Mouse (Mus musculus) kidney, adult 2 months (tissue): Measurements from ENCODE around the gene Rnd1. TPM values are rescaled to one million over a fixed set of nuclear protein-coding genes. Genes with fewer than 3 reads are reported as not detected.

ENCODE experiments used
- DNase-seq: peaks from one replicate; pipeline ENCODE4 v3.0.0; 2021
- H3K27ac ChIP-seq: fragments of 200-500 bp; 2 replicates; pipeline ENCODE4 v1.5.1; 2012; ENCODE audit warnings: low read depth, low read length, control low read depth, inconsistent platforms; ENCODE audit not compliant: insufficient read depth
- H3K27me3 ChIP-seq: fragments of 200-500 bp; replicated peaks from 2 replicates; pipeline ENCODE4 v1.6.1; 2012; ENCODE audit warnings: mild to moderate bottlenecking, moderate library complexity, low read length, inconsistent platforms; ENCODE audit not compliant: control insufficient read depth, insufficient read depth
- H3K36me3 ChIP-seq: fragments of 200-500 bp; 2 replicates; pipeline ENCODE4 v1.6.1; 2012; ENCODE audit warnings: mild to moderate bottlenecking, moderate library complexity, low read length, inconsistent platforms; ENCODE audit not compliant: control insufficient read depth, insufficient read depth
- H3K4me1 ChIP-seq: fragments of 200-500 bp; 2 replicates; pipeline ENCODE4 v1.6.1; 2011; ENCODE audit warnings: low read length; ENCODE audit not compliant: control insufficient read depth, insufficient read depth
- H3K4me3 ChIP-seq: fragments of 200-500 bp; 2 replicates; pipeline ENCODE4 v1.5.1; 2011; ENCODE audit warnings: mild to moderate bottlenecking, low read depth, low read length, control low read depth; ENCODE audit not compliant: insufficient read depth
- CTCF ChIP-seq: fragments of 200-500 bp; conservative IDR thresholded peaks from 2 replicates; pipeline ENCODE4 v1.5.1; 2011; ENCODE audit warnings: low read depth, mild to moderate bottlenecking, control low read depth, low read length, moderate library complexity, mixed read lengths; ENCODE audit not compliant: insufficient read depth, insufficient read length
- POLR2A ChIP-seq: fragments of 200-500 bp; IDR thresholded peaks from one replicate; pipeline ENCODE4 v1.6.1; 2011; ENCODE audit warnings: low read depth, low read length, control low read depth
- WGBS: fragments of 180-500 bp; shearing (Covaris S2); methylation state at CpG from one replicate; pipeline ENCODE4 v1.1.7; 2018; 5-methylcytosine and 5-hydroxymethylcytosine counted together
- polyA plus RNA-seq: library from polyadenylated mRNA; depleted of rRNA; stranded (reverse); fragments of >200 nt; gene quantifications from 2 replicates; pipeline ENCODE4 v1.2.3, GENCODE M21; 2012

Rnd1 gene
- polyA plus RNA-seq, 1 experiment, result 2.8 TPM

GRCm38 (mm10) chr15:98672592-98672991, 4.7 kb downstream of the Rnd1 start:
- H3K4me3 ChIP-seq, result no peak overlapping the region
- no peaks in the 10 kb centered on the region for H3K4me1 ChIP-seq
- H3K27ac ChIP-seq, result no peak overlapping the region
- TF ChIP-seq POLR2A, result no peak
- no peak for TF ChIP-seq CTCF
- H3K36me3 ChIP-seq, result no peaks in the 10 kb centered on the region
- 75% methylated on average over 4 of the region's 4 CpGs for WGBS
- no peak for DNase-seq
- H3K27me3 ChIP-seq, result no peaks in the 10 kb centered on the region

GRCm38 (mm10) chr15:98664042-98664907, 13.0 kb downstream of the Rnd1 start:
- peak; percentile 60 for DNase-seq

GRCm38 (mm10) chr15:98662567-98663545, 14.4 kb downstream of the Rnd1 start, which contains the start of gene Ddx23:
TSS of gene Ddx23 (minus strand) at chr15:98662894.
- 3% methylated on average over 48 of the region's 48 CpGs for WGBS
- Histone ChIP-seq H3K4me1 (no peaks in the 10 kb centered on the region), H3K27ac (peak within 1 kb of the TSS; percentile 92), H3K4me3 (peak within 1 kb of the TSS; percentile 67), H3K27me3 (no peaks in the 10 kb centered on the region), H3K36me3 (no peaks in the 10 kb centered on the region)
- peak; percentile 98 for DNase-seq
- TF ChIP-seq POLR2A (peak; percentile 38), CTCF (no peak)

More at GRCm38 (mm10) chr15:98664042-98664907, 13.0 kb downstream of the Rnd1 start:
- Histone ChIP-seq H3K27me3 (no peaks in the 10 kb centered on the region), H3K27ac (no peak overlapping the region), H3K4me1 (no peaks in the 10 kb centered on the region), H3K36me3 (no peaks in the 10 kb centered on the region), H3K4me3 (no peak overlapping the region)
- peak; percentile 23; the same call in 1 of the 2 replicates for TF ChIP-seq CTCF
- no peak for TF ChIP-seq POLR2A
- WGBS, result 71% methylated on average over 11 of the region's 11 CpGs

- Histone ChIP-seq H3K4me1 (no peaks in the 10 kb centered on the region), H3K36me3 (no peaks in the 10 kb centered on the region; the same call in 1 of the 2 replicates), H3K27ac (peak overlapping the region; percentile 92), H3K27me3 (no peaks in the 10 kb centered on the region), H3K4me3 (peak overlapping the region; percentile 67)
- no peak for DNase-seq
- under 1% methylated on average over 14 of the region's 14 CpGs for WGBS
- no peak for TF ChIP-seq POLR2A
- TF ChIP-seq CTCF, result no peak
These were observed 15.1 kb downstream of the Rnd1 start for GRCm38 (mm10) chr15:98662198-98662566.

GRCm38 (mm10) chr15:98656982-98657751, 20.1 kb downstream of the Rnd1 start:
- TF ChIP-seq CTCF (no peak; the same call in 1 of the 2 replicates), POLR2A (no peak)
- Histone ChIP-seq H3K4me1 (no peaks in the 10 kb centered on the region), H3K27me3 (no peaks in the 10 kb centered on the region), H3K4me3 (no peak overlapping the region), H3K36me3 (no peaks in the 10 kb centered on the region; the same call in 1 of the 2 replicates), H3K27ac (no peak overlapping the region)
- no peak for DNase-seq
- WGBS, result 84% methylated on average over 15 of the region's 15 CpGs

- no peak for DNase-seq
- Histone ChIP-seq H3K27ac (no peak overlapping the region), H3K4me1 (no peaks in the 10 kb centered on the region), H3K36me3 (peaks cover 12% of the 10 kb centered on the region), H3K4me3 (no peak overlapping the region), H3K27me3 (no peaks in the 10 kb centered on the region)
- TF ChIP-seq POLR2A (no peak), CTCF (no peak)
- 95% methylated on average over 8 of the region's 8 CpGs for whole genome bisulfite sequencing
These were observed 25.1 kb downstream of the Rnd1 start for GRCm38 (mm10) chr15:98652174-98652573.
